Mouse (Mus musculus) layer of hippocampus, postnatal 10 days (tissue): ENCODE data around the gene Ddx23. TPM values are rescaled to one million over a fixed set of nuclear protein-coding genes. Genes with fewer than 3 reads are reported as not detected.

Experiments
- DNase-seq, 2 experiments: peaks; one replicate each; pipeline ENCODE4 v3.0.0; 2021; ENCODE audit warnings: low spot score in 2 of 2
- total RNA-seq, 2 experiments: library from RNA; stranded (reverse); gene quantifications; 2 replicates each; pipeline ENCODE4 v1.2.3; 2021

Ddx23 gene
- total RNA-seq, 2 experiments from 2014 or later: 78.3 to 81.4 TPM

- DNase-seq: peak in 1 of 2 experiments; percentile 25
These were observed 12.4 kb upstream of the Ddx23 start for GRCm38 (mm10) chr15:98674994-98675545.

- DNase-seq: peak; percentile 64 to 72
These were observed 11.7 kb upstream of the Ddx23 start for GRCm38 (mm10) chr15:98674284-98674993.

GRCm38 (mm10) chr15:98673732-98674131, 11.0 kb upstream of the Ddx23 start:
- no peak for DNase-seq

- no peak for DNase-seq
These were observed 9.9 kb upstream of the Ddx23 start for GRCm38 (mm10) chr15:98672592-98672991.

- DNase-seq: no peak
These were observed 1.6 kb upstream of the Ddx23 start for GRCm38 (mm10) chr15:98664042-98664907.

- DNase-seq: no peak
These were observed 512 bp downstream of the Ddx23 start for GRCm38 (mm10) chr15:98662198-98662566.

GRCm38 (mm10) chr15:98656982-98657751, 5.5 kb downstream of the Ddx23 start:
- DNase-seq: no peak

- DNase-seq: no peak
These were observed 10.5 kb downstream of the Ddx23 start for GRCm38 (mm10) chr15:98652174-98652573.

- DNase-seq: no peak
These were observed 11.3 kb downstream of the Ddx23 start for GRCm38 (mm10) chr15:98651431-98651830.

GRCm38 (mm10) chr15:98648071-98648470, 14.6 kb downstream of the Ddx23 start:
- DNase-seq: peak in 1 of 2 experiments; percentile 47

GRCm38 (mm10) chr15:98647308-98647707, 15.4 kb downstream of the Ddx23 start:
- no peak for DNase-seq

GRCm38 (mm10) chr15:98646737-98647136, 16.0 kb downstream of the Ddx23 start:
- DNase-seq: no peak

- DNase-seq: no peak
These were observed 17.4 kb downstream of the Ddx23 start for GRCm38 (mm10) chr15:98645057-98646026.

GRCm38 (mm10) chr15:98644406-98644805, 18.3 kb downstream of the Ddx23 start:
- peak in 1 of 2 experiments; percentile 36 for DNase-seq

- no peak for DNase-seq
These were observed 22.5 kb downstream of the Ddx23 start for GRCm38 (mm10) chr15:98640157-98640556.

GRCm38 (mm10) chr15:98637155-98637554, 25.5 kb downstream of the Ddx23 start:
- DNase-seq: no peak

GRCm38 (mm10) chr15:98636517-98636916, 26.2 kb downstream of the Ddx23 start:
- peak; percentile 42 to 60 for DNase-seq

- peak in 1 of 2 experiments; percentile 41 for DNase-seq
These were observed 27.3 kb downstream of the Ddx23 start for GRCm38 (mm10) chr15:98635291-98635841.

- DNase-seq: peak; percentile 77 to 86
These were observed 28.1 kb downstream of the Ddx23 start for GRCm38 (mm10) chr15:98634541-98635081.
